ENCODE assay signal across 14 mouse cellular contexts in genomic region chr9:42196110-42196509, GRCm38 (mm10).
DNase-seq lines count a peak whose midpoint lies in the region; ATAC-seq and TF ChIP-seq lines count a peak whose summit lies in the region.
"Had no signal": no experiment of that assay in that cellular context is flagged by ENCODE, and none has a peak within 500 bp of the region (broad histone marks: within the 10 kb centered on the region; RNA-seq: fewer than 3 reads in every experiment).

No protein-coding gene starts in this region.

- no peak overlapping the region for H3K4me3 ChIP-seq in lung, embryonic 15.5 days
- H3K4me3 ChIP-seq in lung, adult 2 months (replicated peaks; ENCODE audit: extremely low read depth, low read depth, low read length) = no peak overlapping the region
- H3K4me3 ChIP-seq in intestine, embryonic 16.5 days (ENCODE audit: low read length) = no peak overlapping the region
- H3K4me3 ChIP-seq in stomach, embryonic 16.5 days (replicated peaks; ENCODE audit: low read length) = no peak overlapping the region
- H3K4me3 ChIP-seq: hindbrain, embryonic 13.5 days; neural tube, embryonic 13.5 days had no signal

- intact Hi-C loops in gastrocnemius, postnatal 36 days (cut with DNase I) = no loop called here

- H3K27me3 ChIP-seq in lung, embryonic 15.5 days = no peaks in the 10 kb centered on the region
- no peaks in the 10 kb centered on the region for H3K27me3 ChIP-seq in intestine, embryonic 16.5 days (replicated peaks; ENCODE audit: control insufficient read depth, insufficient read depth, low read length)
- no peaks in the 10 kb centered on the region for H3K27me3 ChIP-seq in stomach, embryonic 16.5 days (ENCODE audit: control insufficient read depth, insufficient read depth, low read length)
- H3K27me3 ChIP-seq: hindbrain, embryonic 13.5 days; neural tube, embryonic 13.5 days had no signal

- H3K27ac ChIP-seq in lung, embryonic 15.5 days = peak overlapping the region; percentile 55
- peak overlapping the region; percentile 77 for H3K27ac ChIP-seq in intestine, embryonic 16.5 days (ENCODE audit: low read length)
- peak overlapping the region; percentile 90 for H3K27ac ChIP-seq in stomach, embryonic 16.5 days (ENCODE audit: low read length)
- H3K27ac ChIP-seq: hindbrain, embryonic 13.5 days; neural tube, embryonic 13.5 days had no signal

- no peak for TF ChIP-seq CTCF in lung, adult 2 months (IDR thresholded peaks at IDR 0.05; ENCODE audit: insufficient read depth, low read length)

- no peaks in the 10 kb centered on the region for H3K36me3 ChIP-seq in lung, embryonic 15.5 days
- H3K36me3 ChIP-seq in intestine, embryonic 16.5 days (ENCODE audit: control insufficient read depth, insufficient read depth, low read length) = no peaks in the 10 kb centered on the region
- H3K36me3 ChIP-seq in stomach, embryonic 16.5 days (ENCODE audit: control insufficient read depth, insufficient read depth, low read length) = no peaks in the 10 kb centered on the region
- H3K36me3 ChIP-seq: hindbrain, embryonic 13.5 days; neural tube, embryonic 13.5 days had no signal

- 66% methylated on average over 6 of the region's 6 CpGs for WGBS in lung, embryonic 15.5 days
- WGBS in lung, adult 2 months = 72% methylated on average over 6 of the region's 6 CpGs
- WGBS in intestine, embryonic 16.5 days = 61% methylated on average over 6 of the region's 6 CpGs
- 63% methylated on average over 6 of the region's 6 CpGs for WGBS in stomach, embryonic 16.5 days

- H3K9ac ChIP-seq in lung, embryonic 15.5 days = no peak overlapping the region
- H3K9ac ChIP-seq in intestine, embryonic 16.5 days (ENCODE audit: low read depth, low read length) = 0 out of 2 replicates have a peak overlapping the region, but pooled peaks have one; percentile 21
- H3K9ac ChIP-seq in stomach, embryonic 16.5 days (ENCODE audit: low read length) = no peak overlapping the region
- H3K9ac ChIP-seq: forebrain, postnatal 0 days; hindbrain, embryonic 13.5 days; neural tube, embryonic 13.5 days had no signal

- no peak overlapping the region for H3K4me2 ChIP-seq in lung, embryonic 15.5 days
- H3K4me2 ChIP-seq in intestine, embryonic 16.5 days (ENCODE audit: low read depth, low read length) = peak overlapping the region; percentile 20
- peak overlapping the region; percentile 20; the same call in 1 of the 2 replicates for H3K4me2 ChIP-seq in stomach, embryonic 16.5 days (ENCODE audit: low read depth, low read length)
- H3K4me2 ChIP-seq: hindbrain, embryonic 13.5 days; liver, embryonic 11.5 days; neural tube, embryonic 13.5 days had no signal

- no peak for ATAC-seq in lung, embryonic 15.5 days (ENCODE audit: borderline replicate concordance, extremely low read depth, low FRiP score, low TSS enrichment)
- peak; percentile 59 for ATAC-seq in intestine, embryonic 16.5 days
- peak; percentile 41; the same call in 1 of the 2 replicates for ATAC-seq in stomach, embryonic 16.5 days (ENCODE audit: insufficient read depth, low FRiP score)
- ATAC-seq: activated CD4-positive, CD25-positive, alpha-beta regulatory T cell, adult 4 months; forebrain, postnatal 0 days had no signal

- no peak for TF ChIP-seq POLR2A in lung, adult 2 months (IDR thresholded peaks at IDR 0.05; ENCODE audit: borderline replicate concordance, extremely low read depth, low read depth, low read length)

- H3K4me1 ChIP-seq in lung, embryonic 15.5 days = peaks cover 39% of the 10 kb centered on the region
- H3K4me1 ChIP-seq in lung, adult 2 months (ENCODE audit: control insufficient read depth, insufficient read depth, low read length) = peaks cover 3% of the 10 kb centered on the region; the same call in 1 of the 2 replicates
- 0 out of 2 replicates have a peak, but pooled peaks cover 12% of the 10 kb centered on the region for H3K4me1 ChIP-seq in intestine, embryonic 16.5 days (ENCODE audit: control insufficient read depth, insufficient read depth, low read length)
- 0 out of 2 replicates have a peak, but pooled peaks cover 2% of the 10 kb centered on the region for H3K4me1 ChIP-seq in stomach, embryonic 16.5 days (ENCODE audit: control insufficient read depth, insufficient read depth, low read length)

- H3K9me3 ChIP-seq in lung, embryonic 15.5 days = no peaks in the 10 kb centered on the region
- H3K9me3 ChIP-seq in intestine, embryonic 16.5 days (ENCODE audit: control insufficient read depth, low read length) = no peaks in the 10 kb centered on the region
- H3K9me3 ChIP-seq in stomach, embryonic 16.5 days (replicated peaks; ENCODE audit: control insufficient read depth, low read length) = no peaks in the 10 kb centered on the region
- H3K9me3 ChIP-seq: hindbrain, embryonic 13.5 days; neural tube, embryonic 13.5 days had no signal

- peak; percentile 70 for DNase-seq in kidney, adult 11 months
- no peak for DNase-seq in kidney, postnatal 10 days
- no peak for DNase-seq in lung, adult 2 months
- DNase-seq in gastrocnemius, postnatal 36 days = no peak
- DNase-seq: cerebellum, adult 11-12 months; forebrain, postnatal 0 days; gastrocnemius, postnatal 14 days had no signal
